Mouse (Mus musculus) stomach, postnatal 0 days (tissue): ENCODE measurements around the gene Rgs7bp. TPM values are rescaled to one million over a fixed set of nuclear protein-coding genes. Genes with fewer than 3 reads are reported as not detected.
"Not testable (repeated sequence)": the region's sequence is repeated elsewhere in the genome, so short reads cannot be mapped to it uniquely, and the experiment has no call there.

Experiments
- ATAC-seq: fragments of 200-750 bp; cut with Nextera tagmentation; 2 replicates; pipeline ENCODE4 v1.8.0; 2017; ENCODE audit not compliant: low FRiP score, low TSS enrichment
- DNase-seq: peaks from one replicate; pipeline ENCODE4 v3.0.0-alpha.2; 2016; ENCODE audit warnings: low spot score
- H3K27ac ChIP-seq: fragments of 300-500 bp; sonication (generic); replicated peaks from 2 replicates; pipeline ENCODE4 v1.5.1; 2014; ENCODE audit warnings: mild to moderate bottlenecking, control low read depth
- H3K27me3 ChIP-seq: fragments of 300-500 bp; sonication (generic); 2 replicates; pipeline ENCODE4 v1.6.1; 2014; ENCODE audit warnings: low read length; ENCODE audit not compliant: control insufficient read depth, insufficient read depth
- H3K36me3 ChIP-seq: fragments of 300-500 bp; sonication (generic); 2 replicates; pipeline ENCODE4 v1.6.1; 2014; ENCODE audit warnings: low read length, mixed read lengths; ENCODE audit not compliant: control insufficient read depth, insufficient read depth
- H3K4me1 ChIP-seq: fragments of 300-500 bp; sonication (generic); replicated peaks from 2 replicates; pipeline ENCODE4 v1.6.1; 2014; ENCODE audit warnings: antibody characterized with exemption; ENCODE audit not compliant: control insufficient read depth, insufficient read depth
- H3K4me2 ChIP-seq: fragments of 300-500 bp; sonication (generic); replicated peaks from 2 replicates; pipeline ENCODE4 v1.6.1; 2014; ENCODE audit warnings: low read depth, mild to moderate bottlenecking, control low read depth, moderate library complexity
- H3K4me3 ChIP-seq: fragments of 300-500 bp; sonication (generic); 2 replicates; pipeline ENCODE4 v1.5.1; 2014; ENCODE audit warnings: low read depth, low read length, control low read depth
- H3K9ac ChIP-seq: fragments of 300-500 bp; sonication (generic); 2 replicates; pipeline ENCODE4 v1.6.1; 2014; ENCODE audit warnings: mild to moderate bottlenecking, low read length, control low read depth, mixed read lengths
- H3K9me3 ChIP-seq: fragments of 300-500 bp; sonication (generic); 2 replicates; pipeline ENCODE4 v1.6.1; 2016; ENCODE audit warnings: low read length; ENCODE audit not compliant: control insufficient read depth
- CTCF ChIP-seq: IDR thresholded peaks from 2 replicates; pipeline ENCODE4 v1.5.1; 2016; ENCODE audit warnings: antibody characterized with exemption, low read depth, mild to moderate bottlenecking, moderate library complexity
- EP300 ChIP-seq: optimal IDR thresholded peaks from 2 replicates; pipeline ENCODE3; 2016; ENCODE audit warnings: antibody characterized with exemption
- WGBS: fragments of 180-500 bp; shearing (Covaris S2); extraction: QIAGEN DNeasy Blood & Tissue Kit; methylation state at CpG from one replicate; pipeline ENCODE4 v1.1.7; 2014; 5-methylcytosine and 5-hydroxymethylcytosine counted together
- polyA plus RNA-seq: library from polyadenylated mRNA; unstranded; fragments of >200 nt; fragmentation: Nextera tagmentation; extraction: Ambion mirVana; gene quantifications from 2 replicates; pipeline ENCODE4 v1.2.1, GENCODE M21; 2015

The Rgs7bp gene
- polyA plus RNA-seq, 1 experiment from 2014 or later, result 1.5 TPM

- no peak for DNase-seq
- 85% methylated on average over 2 of the region's 2 CpGs for WGBS
- Histone ChIP-seq H3K4me3 (no peak overlapping the region), H3K27ac (no peak overlapping the region), H3K27me3 (no peaks in the 10 kb centered on the region), H3K4me1 (no peaks in the 10 kb centered on the region), H3K9me3 (no peaks in the 10 kb centered on the region), H3K4me2 (no peak overlapping the region), H3K36me3 (no peaks in the 10 kb centered on the region), H3K9ac (no peak overlapping the region)
- TF ChIP-seq CTCF, result no peak
- no peak for TF ChIP-seq EP300
- ATAC-seq, result no peak
Measured at GRCm38 (mm10) chr13:104916106-104916505, 138.6 kb downstream of the Rgs7bp start.

- TF ChIP-seq EP300 (no peak), CTCF (no peak)
- Histone ChIP-seq H3K4me1 (no peaks in the 10 kb centered on the region), H3K9me3 (no peaks in the 10 kb centered on the region), H3K9ac (no peak overlapping the region), H3K27ac (no peak overlapping the region), H3K36me3 (no peaks in the 10 kb centered on the region), H3K27me3 (no peaks in the 10 kb centered on the region), H3K4me3 (no peak overlapping the region), H3K4me2 (no peak overlapping the region)
- DNase-seq (no peak), ATAC-seq (no peak)
- WGBS, result 81% methylated on average over 17 of the region's 17 CpGs
Measured at GRCm38 (mm10) chr13:104914288-104914895, 140.3 kb downstream of the Rgs7bp start.

- DNase-seq, H3K27ac ChIP-seq, H3K4me2 ChIP-seq, H3K36me3 ChIP-seq, H3K9ac ChIP-seq, H3K9me3 ChIP-seq, H3K27me3 ChIP-seq, H3K4me3 ChIP-seq, H3K4me1 ChIP-seq, ATAC-seq: not testable (repeated sequence)
- WGBS, result 75% methylated on average over 5 of the region's 5 CpGs
Measured at GRCm38 (mm10) chr13:104911626-104912025, 143.1 kb downstream of the Rgs7bp start.

GRCm38 (mm10) chr13:104911006-104911405 is 143.7 kb downstream of the Rgs7bp start:
- not testable (repeated sequence) for H3K4me1 ChIP-seq, H3K9me3 ChIP-seq, H3K36me3 ChIP-seq, DNase-seq, H3K4me3 ChIP-seq, H3K4me2 ChIP-seq, H3K9ac ChIP-seq, H3K27ac ChIP-seq, H3K27me3 ChIP-seq, ATAC-seq
- 96% methylated on average over 1 of the region's 1 CpGs for WGBS

- 58% methylated on average over 7 of the region's 7 CpGs for WGBS
- Histone ChIP-seq H3K9ac (no peak overlapping the region), H3K27ac (no peak overlapping the region), H3K36me3 (no peaks in the 10 kb centered on the region), H3K4me2 (no peak overlapping the region), H3K4me1 (no peaks in the 10 kb centered on the region), H3K9me3 (no peaks in the 10 kb centered on the region), H3K4me3 (no peak overlapping the region), H3K27me3 (no peaks in the 10 kb centered on the region)
- TF ChIP-seq EP300, result no peak
- no peak for TF ChIP-seq CTCF
- DNase-seq (no peak), ATAC-seq (no peak)
Measured at GRCm38 (mm10) chr13:104908691-104909090, 146.0 kb downstream of the Rgs7bp start.

Other genes starting within 250 kb of the Rgs7bp start
- 14.7 and 16.3 TPM in 2 replicates for gene Cwc27, start 237.8 kb downstream of the Rgs7bp start, polyA plus RNA-seq
- gene Shisal2b, start 191.0 kb downstream of the Rgs7bp start, polyA plus RNA-seq, result not detected in 2 replicates
- not detected in 2 replicates for gene 4933425L06Rik, start 27.2 kb upstream of the Rgs7bp start, polyA plus RNA-seq
- 1.2 and 1.5 TPM in 2 replicates for gene Rnf180, start 239.9 kb upstream of the Rgs7bp start, polyA plus RNA-seq